Mouse (Mus musculus): ENCODE results near the gene Gucy2g. TPM values are rescaled to one million over a fixed set of nuclear protein-coding genes. Genes with fewer than 3 reads are reported as not detected.

Gucy2g gene
- total and polyA plus RNA-seq, 3 experiments, result not detected

- no peak for DNase-seq (ENCODE audit: extremely low read depth)
- Histone ChIP-seq H3K36me3 (replicated peaks in 1 of 2; ENCODE audit: control insufficient read depth in 1 of 2, insufficient read depth in 1 of 2, low read length in 1 of 2) (no peaks in the 10 kb centered on the region), H3K4me2 (ENCODE audit: insufficient read depth, low read depth, poor library complexity, severe bottlenecking) (no peak overlapping the region), H3K79me2 (replicated peaks; ENCODE audit: control insufficient read depth, extremely low read depth, insufficient read depth, poor library complexity, severe bottlenecking) (no peaks in the 10 kb centered on the region), H3K27ac (ENCODE audit: insufficient read depth, low read depth) (no peak overlapping the region), H3K9me3 (replicated peaks; ENCODE audit: low read length) (no peaks in the 10 kb centered on the region), H3K4me1 (ENCODE audit: control insufficient read depth in 1 of 2, insufficient read depth in 2 of 2) (no peaks in the 10 kb centered on the region), H3K27me3 (replicated peaks) (peaks cover 3% of the 10 kb centered on the region), H3K4me3 (replicated peaks in 1 of 3; ENCODE audit: low read depth in 2 of 3, low read length in 2 of 3, poor library complexity in 1 of 3) (no peak overlapping the region), H3K9ac (ENCODE audit: insufficient read depth, low read depth) (no peak overlapping the region)
- TF ChIP-seq RAD21 (IDR thresholded peaks at IDR 0.05; ENCODE audit: low read depth, low read length) (no peak), JUN (IDR thresholded peaks at IDR 0.05; ENCODE audit: insufficient read depth, low read depth, low read length) (no peak)
- dilution Hi-C loops (cut with MboI; ENCODE audit: extremely low pct_ligation_motif_present, extremely low pct_unique_long_range_greater_than_20kb, low sequenced_read_pairs), result no loop called here
- in situ Hi-C loops (cut with MboI; ENCODE audit: low pct_ligation_motif_present, low pct_unique_long_range_greater_than_20kb, low sequenced_read_pairs), result no loop called here
Observed at GRCm38 (mm10) chr19:55209084-55209483, 32.0 kb downstream of the Gucy2g start.

- dilution Hi-C loops (cut with MboI; ENCODE audit: extremely low pct_ligation_motif_present, extremely low pct_unique_long_range_greater_than_20kb, low sequenced_read_pairs), result no loop called here
- Histone ChIP-seq H3K27me3 (replicated peaks) (peaks cover 4% of the 10 kb centered on the region), H3K4me1 (ENCODE audit: control insufficient read depth in 1 of 2, insufficient read depth in 2 of 2) (no peaks in the 10 kb centered on the region), H3K4me3 (replicated peaks in 1 of 3; ENCODE audit: low read depth in 2 of 3, low read length in 2 of 3, poor library complexity in 1 of 3) (no peak overlapping the region), H3K9me3 (replicated peaks; ENCODE audit: low read length) (no peaks in the 10 kb centered on the region), H3K9ac (ENCODE audit: insufficient read depth, low read depth) (no peak overlapping the region), H3K79me2 (replicated peaks; ENCODE audit: control insufficient read depth, extremely low read depth, insufficient read depth, poor library complexity, severe bottlenecking) (no peaks in the 10 kb centered on the region), H3K36me3 (replicated peaks in 1 of 2; ENCODE audit: control insufficient read depth in 1 of 2, insufficient read depth in 1 of 2, low read length in 1 of 2) (no peaks in the 10 kb centered on the region), H3K27ac (ENCODE audit: insufficient read depth, low read depth) (no peak overlapping the region), H3K4me2 (ENCODE audit: insufficient read depth, low read depth, poor library complexity, severe bottlenecking) (no peak overlapping the region)
- TF ChIP-seq CTCF (conservative IDR thresholded peaks at IDR 0.05 in 1 of 2, IDR thresholded peaks at IDR 0.05 in 1 of 2; ENCODE audit: low read depth in 2 of 2, low read length in 2 of 2) (peak in 1 of 2 experiments; percentile 35; a peak in 2 of 4 replicates), RAD21 (IDR thresholded peaks at IDR 0.05; ENCODE audit: low read depth, low read length) (peak; percentile 42), NRF1 (IDR thresholded peaks at IDR 0.05; ENCODE audit: low read depth, low read length) (no peak)
- no peak for DNase-seq (ENCODE audit: extremely low read depth)
- in situ Hi-C loops (cut with MboI; ENCODE audit: low pct_ligation_motif_present, low pct_unique_long_range_greater_than_20kb, low sequenced_read_pairs), result no loop called here
Observed at GRCm38 (mm10) chr19:55208654-55209053, 32.4 kb downstream of the Gucy2g start.

GRCm38 (mm10) chr19:55207746-55208538 lies 33.1 kb downstream of the Gucy2g start:
- Histone ChIP-seq H3K9me3 (replicated peaks; ENCODE audit: low read length) (no peaks in the 10 kb centered on the region), H3K36me3 (replicated peaks in 1 of 2; ENCODE audit: control insufficient read depth in 1 of 2, insufficient read depth in 1 of 2, low read length in 1 of 2) (no peaks in the 10 kb centered on the region), H3K4me1 (ENCODE audit: control insufficient read depth in 1 of 2, insufficient read depth in 2 of 2) (no peaks in the 10 kb centered on the region), H3K9ac (ENCODE audit: insufficient read depth, low read depth) (no peak overlapping the region), H3K27ac (ENCODE audit: insufficient read depth, low read depth) (no peak overlapping the region), H3K27me3 (replicated peaks) (peaks cover 5% of the 10 kb centered on the region), H3K4me2 (ENCODE audit: insufficient read depth, low read depth, poor library complexity, severe bottlenecking) (no peak overlapping the region), H3K4me3 (replicated peaks in 1 of 3; ENCODE audit: low read depth in 2 of 3, low read length in 2 of 3, poor library complexity in 1 of 3) (no peak overlapping the region), H3K79me2 (replicated peaks; ENCODE audit: control insufficient read depth, extremely low read depth, insufficient read depth, poor library complexity, severe bottlenecking) (no peaks in the 10 kb centered on the region)
- dilution Hi-C loops (cut with MboI; ENCODE audit: extremely low pct_ligation_motif_present, extremely low pct_unique_long_range_greater_than_20kb, low sequenced_read_pairs) (no loop called here), in situ Hi-C loops (cut with MboI; ENCODE audit: low pct_ligation_motif_present, low pct_unique_long_range_greater_than_20kb, low sequenced_read_pairs) (no loop called here)
- no peak for DNase-seq (ENCODE audit: extremely low read depth)
- no peak for TF ChIP-seq POLR2AphosphoS2 (IDR thresholded peaks at IDR 0.05; ENCODE audit: low read depth, low read length)
- TF ChIP-seq BHLHE40 (IDR thresholded peaks at IDR 0.05; ENCODE audit: low read depth, low read length), result no peak
- TF ChIP-seq TBP (conservative IDR thresholded peaks at IDR 0.05; ENCODE audit: low read depth, low read length), result no peak
- TF ChIP-seq JUN (IDR thresholded peaks at IDR 0.05; ENCODE audit: insufficient read depth, low read depth, low read length), result no peak

Measured in CH12.LX (cell line).